Mouse (Mus musculus) stomach, postnatal 0 days (tissue): Measurements from ENCODE around the gene Coro1b.

Source experiments
- CTCF ChIP-seq: IDR thresholded peaks from 2 replicates; pipeline ENCODE4 v1.5.1; 2016; ENCODE audit warnings: antibody characterized with exemption, low read depth, mild to moderate bottlenecking, moderate library complexity
- EP300 ChIP-seq: optimal IDR thresholded peaks from 2 replicates; pipeline ENCODE3; 2016; ENCODE audit warnings: antibody characterized with exemption

DNA sequence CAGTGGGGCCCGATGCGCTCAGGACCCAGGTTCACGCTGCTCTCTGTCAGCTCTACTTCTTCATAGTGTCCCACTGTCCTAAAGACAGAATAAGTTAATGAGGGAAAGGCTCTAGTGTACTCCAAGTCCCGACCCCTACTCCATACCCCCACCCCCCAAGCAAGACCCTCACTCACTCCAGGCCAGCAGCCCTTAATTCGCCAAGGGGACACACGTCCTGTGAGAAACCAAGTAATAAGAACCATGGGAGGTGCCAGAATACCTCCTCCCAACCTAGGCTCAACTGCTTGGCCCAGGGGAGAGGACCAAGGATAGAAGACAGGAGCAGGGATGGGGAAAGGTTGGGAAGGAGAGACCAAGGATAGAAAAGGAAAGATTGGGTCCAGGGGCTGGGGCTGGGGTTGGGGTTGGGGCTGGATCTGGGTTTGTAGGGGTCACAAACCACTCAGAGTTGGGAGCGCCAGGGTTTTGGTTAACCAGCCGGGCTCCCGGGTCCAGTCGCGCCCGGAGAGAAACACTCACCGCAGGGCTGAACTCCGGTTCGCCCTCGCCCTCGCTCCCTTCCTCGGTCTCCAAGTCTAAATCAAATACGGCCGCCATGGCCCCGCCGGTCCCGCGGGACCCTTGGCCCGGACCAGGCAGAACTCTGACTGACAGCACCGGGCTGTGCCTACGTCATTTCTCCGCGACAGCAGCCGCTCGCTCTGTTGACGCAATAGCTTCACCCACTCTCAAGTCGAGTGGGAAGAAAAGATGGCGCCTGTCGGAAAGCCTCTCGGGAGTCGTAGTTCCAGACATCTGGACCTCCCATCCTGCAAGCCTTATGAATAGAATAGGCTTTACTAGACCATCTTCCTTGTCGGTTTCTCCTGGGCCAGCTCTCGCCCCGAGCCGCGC lies 14.5 kb downstream of the Coro1b start, which contains the start of gene Rps6kb2:
- TF ChIP-seq CTCF (no peak), EP300 (no peak)
